ENCODE assay signal across 8 mouse cellular contexts in genomic region chr5:105415198-105415791, GRCm38 (mm10). TPM values are rescaled to one million over a fixed set of nuclear protein-coding genes. Genes with fewer than 3 reads are reported as not detected.
DNase-seq lines count a peak whose midpoint lies in the region; ATAC-seq and TF ChIP-seq lines count a peak whose summit lies in the region.

Lrrc8b (plus strand) TSS chr5:105415775.

- WGBS in hindbrain, embryonic 16.5 days: 0% methylated on average over 44 of the region's 63 CpGs

- peaks cover 7% of the 10 kb centered on the region for H3K9me3 ChIP-seq in hindbrain, embryonic 16.5 days (ENCODE audit: control insufficient read depth, low read length)

- H3K4me1 ChIP-seq in hindbrain, embryonic 16.5 days (ENCODE audit: control insufficient read depth, insufficient read depth, low read depth, low read length): peaks cover 9% of the 10 kb centered on the region

- TF ChIP-seq CTCF in gastrocnemius, adult 2 months (IDR thresholded peaks at IDR 0.05): no peak

- ATAC-seq in common myeloid progenitor, adult 5-6 weeks (replicated peaks; ENCODE audit: low read depth, poor library complexity, severe bottlenecking): peak; percentile 79
- ATAC-seq in hindbrain, embryonic 16.5 days: peak; percentile 96

- H3K27ac ChIP-seq in gastrocnemius, adult 2 months: peak within 1 kb of the TSS; percentile 90
- H3K27ac ChIP-seq in hindbrain, embryonic 16.5 days (ENCODE audit: low read depth, low read length): peak within 1 kb of the TSS; percentile 89

- peak; percentile 84 for DNase-seq in ZHBTc4 (ENCODE audit: low read depth, low spot score)
- peak; percentile 90 for DNase-seq in gastrocnemius, adult 2 months
- DNase-seq in left cerebral cortex, adult 18-20 months (ENCODE audit: low spot score in 2 of 2): peak; percentile 81 to 89
- DNase-seq in lung, postnatal 4 days: peak; percentile 90 to 95
- DNase-seq in retina, postnatal 1 day: peak; percentile 92
- peak; percentile 66 to 81 for DNase-seq in urinary bladder, adult 18-20 months (ENCODE audit: low spot score in 2 of 2)

- H3K9ac ChIP-seq in hindbrain, embryonic 16.5 days (ENCODE audit: low read depth, low read length): peak within 1 kb of the TSS; percentile 95

- H3K4me3 ChIP-seq in gastrocnemius, adult 2 months: peak within 1 kb of the TSS; percentile 95
- peak within 1 kb of the TSS; percentile 66 for H3K4me3 ChIP-seq in hindbrain, embryonic 16.5 days (ENCODE audit: low read length)

- no peaks in the 10 kb centered on the region for H3K27me3 ChIP-seq in hindbrain, embryonic 16.5 days (replicated peaks; ENCODE audit: control insufficient read depth, insufficient read depth, low read length)

- intact Hi-C loops in gastrocnemius, adult 2 months (cut with DNase I): no loop called here

- no peaks in the 10 kb centered on the region for H3K36me3 ChIP-seq in hindbrain, embryonic 16.5 days (ENCODE audit: control insufficient read depth, insufficient read depth, low read length)

- peak within 1 kb of the TSS; percentile 87 for H3K4me2 ChIP-seq in hindbrain, embryonic 16.5 days (ENCODE audit: low read length)

RNA-seq across cellular contexts. Expression of gene Lrrc8b, which starts in this region (rescaled TPM):
- total RNA-seq in common myeloid progenitor, adult 5-6 weeks (2017): 15.7 and 18.3 TPM in 2 replicates
- total RNA-seq in gastrocnemius, adult 2 months (2021): 1 to 10 TPM; 1.4 to 2.1 TPM
- polyA plus RNA-seq in hindbrain, embryonic 16.5 days (2015; fragmentation: Nextera tagmentation; extraction: Ambion mirVana): 11.2 and 14.9 TPM in 2 replicates
- 10 to 100 TPM; 81.7 to 86.0 TPM for total RNA-seq in left cerebral cortex, adult 18-20 months (2021)

Comparison
In these comparisons a context has a peak if more than half of its experiments do, and no peak if none do; other contexts are left out.
1. Peak in every context shown above with its lines: DNase-seq, ATAC-seq, H3K4me3 ChIP-seq and H3K27ac ChIP-seq.